Mouse (Mus musculus): ENCODE data around the gene Olfr267.

GRCm38 (mm10) chr4:58749510-58749909, 38.0 kb downstream of the Olfr267 start:
- TF ChIP-seq CTCF (conservative IDR thresholded peaks at IDR 0.05; ENCODE audit: low read length) (peak; percentile 44), POU5F1 (IDR thresholded peaks at IDR 0.05; ENCODE audit: borderline replicate concordance, low read length) (no peak), NANOG (IDR thresholded peaks at IDR 0.05; ENCODE audit: borderline replicate concordance, low read length) (no peak)

Data from E14TG2a.4 (cell line).